Mouse (Mus musculus) neural tube, postnatal 0 days (tissue): ENCODE measurements around the gene Gm20503. TPM values are rescaled to one million over a fixed set of nuclear protein-coding genes. Genes with fewer than 3 reads are reported as not detected.

Experiments
- polyA plus RNA-seq: library from polyadenylated mRNA; unstranded; fragments of >200 nt; fragmentation: Nextera tagmentation; extraction: Ambion mirVana; gene quantifications from 2 replicates; pipeline ENCODE4 v1.2.1, GENCODE M21; 2015

The Gm20503 gene
- polyA plus RNA-seq, result 13.9 and 15.5 TPM in 2 replicates

GRCm38 (mm10) chr4:59002948-59003805 is at the start of gene Gm20503:
Gene Gm20503 (plus strand): TSS chr4:59003210.

GRCm38 (mm10) chr4:58986540-58987190 is 16.3 kb upstream of the Gm20503 start, which contains the start of gene Ptgr1:
Gene Ptgr1 (minus strand): TSS chr4:58987119.

GRCm38 (mm10) chr4:58994762-58995161 is 8.2 kb upstream of the Gm20503 start, which contains the start of gene Dnajc25:
Gene Dnajc25 (plus strand): TSS chr4:58995062.

GRCm38 (mm10) chr4:59034918-59035785 is 32.1 kb downstream of the Gm20503 start, which contains the start of gene Gng10:
Gene Gng10 (plus strand): TSS chr4:59035088.

Other genes with a start within 250 kb of the Gm20503 start
- not detected in 2 replicates for gene Olfr267, start 215.5 kb upstream of the Gm20503 start, polyA plus RNA-seq
- 31.9 and 38.3 TPM in 2 replicates for gene Ecpas, start 90.5 kb upstream of the Gm20503 start, polyA plus RNA-seq
- 2.3 and 2.5 TPM in 2 replicates for gene Zkscan16, start 59.6 kb upstream of the Gm20503 start, polyA plus RNA-seq
- gene Ptgr1, start 16.1 kb upstream of the Gm20503 start, polyA plus RNA-seq, result 5.1 and 5.5 TPM in 2 replicates
- gene Dnajc25, start 8.1 kb upstream of the Gm20503 start, polyA plus RNA-seq, result 8.5 and 13.0 TPM in 2 replicates
- gene Gng10, start 31.9 kb downstream of the Gm20503 start, polyA plus RNA-seq, result 192 and 204 TPM in 2 replicates
- 0.04 and 0.06 TPM in 2 replicates for gene AI481877, start 135.8 kb downstream of the Gm20503 start, polyA plus RNA-seq
- gene Ugcg, start 186.0 kb downstream of the Gm20503 start, polyA plus RNA-seq, result 18.1 and 19.7 TPM in 2 replicates